Mouse (Mus musculus) monocyte, adult 2 months (primary cell): ENCODE data around the gene Cbx7.
"Not testable (repeated sequence)": the region's sequence is repeated elsewhere in the genome, so short reads cannot be mapped to it uniquely, and the experiment has no call there.

Source experiments
- DNase-seq, 2 experiments: peaks; one replicate each; pipeline ENCODE4 v3.0.0; 2022; ENCODE audit warnings: low spot score in 2 of 2, low read depth in 1 of 2

Cbx7 gene

DNA sequence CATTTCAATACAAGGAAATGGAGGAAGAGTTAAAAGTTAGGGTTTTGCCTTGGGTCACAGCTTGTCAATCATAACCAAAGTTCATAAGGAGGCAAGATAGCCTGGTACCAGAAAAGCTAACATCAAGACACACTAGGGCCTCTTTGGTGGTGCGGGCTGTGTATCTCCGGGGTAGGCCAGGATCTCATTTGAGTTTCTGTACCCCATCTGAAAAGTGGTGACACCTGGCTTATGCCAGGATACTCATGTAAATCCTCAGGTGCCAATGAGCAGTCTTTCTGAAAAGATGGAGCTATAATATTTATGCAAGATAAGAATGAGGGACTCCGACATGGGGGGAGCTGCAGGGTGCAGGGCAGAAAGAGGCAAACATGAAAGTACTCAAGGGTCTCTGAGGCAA lies 42.6 kb downstream of the Cbx7 start:
- DNase-seq = no peak

GRCm38 (mm10) chr15:79927637-79928122 lies 43.2 kb downstream of the Cbx7 start:
- peak; percentile 56 to 80 for DNase-seq

DNA sequence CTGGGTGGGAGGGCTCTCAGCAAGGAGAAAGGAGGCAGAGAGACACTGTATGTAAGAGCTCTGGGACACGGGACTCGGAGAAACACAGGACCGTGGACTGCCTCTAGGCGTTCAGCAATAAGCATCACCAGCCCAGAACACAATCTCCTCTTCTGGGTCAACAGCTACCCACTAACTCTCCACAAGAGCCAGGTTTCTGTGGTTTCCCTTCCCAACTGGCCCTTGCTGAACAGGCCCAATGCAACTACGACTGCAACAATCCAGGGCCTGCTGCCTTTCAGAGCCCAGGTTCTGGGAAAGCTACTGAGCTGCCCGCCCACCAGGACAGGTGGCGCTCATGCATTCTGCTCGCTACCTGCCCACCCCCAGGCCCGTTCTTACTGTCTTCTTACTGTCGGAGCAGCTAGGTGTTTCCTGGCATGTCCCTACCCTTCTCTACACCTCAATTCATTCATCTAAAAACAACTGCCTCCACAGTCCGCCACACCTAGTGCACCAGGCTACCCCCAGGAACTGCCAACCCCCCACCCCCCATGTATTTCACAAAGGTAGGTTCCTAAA lies 44.0 kb downstream of the Cbx7 start:
- no peak for DNase-seq

DNA sequence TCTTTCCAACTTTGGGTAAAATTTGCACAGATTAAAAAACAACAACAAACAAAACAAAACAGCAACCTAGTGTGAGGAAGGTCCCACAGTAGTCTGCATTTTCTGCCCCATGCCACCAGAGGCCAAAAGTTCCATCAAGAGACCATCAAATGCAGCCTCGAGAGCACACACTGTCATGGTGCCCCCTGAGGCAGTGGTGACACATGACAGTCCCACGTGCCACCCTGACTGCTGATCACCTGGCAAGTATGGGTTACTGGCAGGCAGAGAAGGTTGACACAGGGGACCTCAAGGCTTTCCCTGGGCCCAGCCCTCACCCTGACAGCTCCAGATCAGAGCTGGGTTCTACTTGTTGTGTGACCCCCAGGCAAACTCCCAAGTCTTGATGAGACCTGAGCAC lies 51.1 kb downstream of the Cbx7 start:
- no peak for DNase-seq

DNA sequence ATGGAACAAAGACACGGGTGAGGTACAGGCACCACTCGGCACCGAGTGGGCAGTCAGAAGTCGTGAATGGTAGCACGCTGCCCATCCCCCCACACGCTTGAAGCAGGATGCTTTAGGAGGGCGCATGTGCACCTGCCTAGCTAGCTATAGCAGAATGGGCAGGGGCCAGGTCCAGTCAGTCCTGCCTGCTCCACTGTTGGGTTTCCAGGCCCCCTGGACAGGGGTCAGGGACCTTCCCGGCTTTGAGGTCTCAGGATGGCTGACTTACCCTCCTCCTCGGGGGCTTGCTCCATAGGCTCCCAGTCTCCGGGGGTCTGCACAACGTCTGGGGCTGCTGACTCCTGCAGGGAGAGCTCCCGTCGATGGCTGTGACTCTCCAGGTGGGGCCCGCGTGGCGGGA lies 52.4 kb downstream of the Cbx7 start:
- no peak for DNase-seq

DNA sequence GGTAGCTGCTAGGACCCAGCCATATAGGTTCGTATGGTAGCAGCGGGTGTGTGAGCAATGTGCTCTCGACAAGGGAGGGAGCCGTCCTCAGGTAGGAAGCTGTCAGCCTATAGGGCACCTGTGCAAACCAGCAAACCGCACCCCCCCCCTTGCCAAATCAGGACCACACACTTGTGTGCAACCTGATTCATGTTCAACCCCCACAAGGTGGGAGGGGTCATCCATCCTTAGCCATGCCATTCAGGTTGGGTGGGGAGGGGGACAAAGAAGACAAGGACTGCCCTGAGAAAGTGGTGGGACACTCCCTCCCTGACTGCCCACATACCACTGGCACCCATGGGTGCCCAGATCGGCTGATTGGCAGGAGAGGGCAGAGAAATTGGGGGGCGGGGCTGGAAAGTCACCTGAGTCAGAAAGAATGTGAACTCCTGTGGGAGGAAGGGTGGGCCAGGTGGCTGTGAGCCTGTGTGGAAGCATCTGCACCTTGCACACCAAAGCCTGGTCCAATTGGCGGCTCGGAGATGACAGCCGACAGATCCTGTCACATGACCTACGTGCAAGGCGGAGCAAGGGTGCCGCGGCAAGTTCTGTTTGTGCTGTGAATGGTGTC lies 53.7 kb downstream of the Cbx7 start:
- no peak for DNase-seq

- DNase-seq = no peak
Measured at GRCm38 (mm10) chr15:79916150-79916549, 54.8 kb downstream of the Cbx7 start.

GRCm38 (mm10) chr15:79914357-79914756 lies 56.6 kb downstream of the Cbx7 start:
- no peak for DNase-seq

DNA sequence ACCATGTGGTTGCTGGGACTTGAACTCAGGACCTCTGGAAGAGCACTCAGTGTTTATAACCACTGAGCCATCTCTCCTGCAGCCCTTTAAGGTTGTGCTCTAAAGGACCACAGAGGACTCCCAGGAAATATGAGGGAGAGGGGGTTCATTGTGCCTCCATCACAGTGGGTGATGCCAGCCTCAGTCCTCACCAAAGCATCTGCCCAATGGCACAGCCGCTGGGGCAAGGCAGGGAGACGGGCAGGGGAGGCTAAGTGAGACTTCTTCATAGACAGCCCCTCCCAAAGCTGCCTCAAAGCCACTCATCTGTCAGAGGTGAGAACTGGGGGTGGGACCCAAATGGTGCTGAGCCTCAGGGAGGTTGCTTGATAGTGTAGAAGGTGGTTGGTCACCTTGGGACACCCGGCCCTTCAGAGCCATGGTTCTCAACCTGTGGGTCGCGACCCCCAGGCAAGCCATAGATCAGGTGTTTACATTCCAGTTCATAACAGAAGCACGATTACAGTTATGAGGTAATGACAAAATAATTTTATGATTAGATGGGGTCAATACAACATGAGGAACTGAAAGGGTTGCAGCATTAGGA lies 57.1 kb downstream of the Cbx7 start:
- no peak for DNase-seq

DNA sequence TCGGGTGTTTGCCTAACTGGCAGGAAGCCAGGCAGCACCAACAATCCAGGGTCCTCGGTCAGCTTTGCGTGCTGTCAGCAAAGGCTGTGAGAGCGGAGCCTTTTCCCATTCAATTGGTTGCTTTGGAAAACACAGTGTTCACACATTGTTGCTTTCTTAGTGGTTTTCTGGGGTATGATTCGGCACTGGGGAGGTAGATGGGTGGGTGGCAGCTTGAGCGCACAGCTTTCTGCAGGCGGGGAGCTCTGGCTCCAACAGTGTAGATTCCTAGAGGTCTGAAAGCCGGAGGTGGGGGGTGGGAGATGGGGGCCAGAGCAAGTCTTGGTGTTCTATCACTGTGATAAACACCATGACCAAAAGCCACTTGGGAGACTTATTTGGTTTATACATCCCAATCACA lies 59.6 kb downstream of the Cbx7 start:
- DNase-seq = no peak

DNA sequence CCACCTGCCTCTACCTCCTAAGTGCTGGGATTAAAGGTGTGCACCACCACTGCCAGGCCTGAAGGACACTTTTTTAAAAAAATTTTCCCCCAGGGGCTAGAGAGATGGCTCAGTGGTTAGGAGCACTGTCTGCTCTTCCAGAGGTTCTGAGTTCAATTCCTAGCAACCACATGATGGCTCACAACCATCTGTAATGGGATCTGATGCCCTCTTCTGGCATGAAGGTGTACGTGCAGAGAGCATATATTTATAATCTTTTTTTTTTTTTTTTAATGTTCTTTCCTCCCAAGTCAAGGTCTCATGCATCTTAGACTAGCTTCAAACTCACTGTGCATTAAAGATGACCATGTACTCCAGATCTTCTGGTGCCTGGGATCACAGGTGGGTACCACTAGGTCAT lies 60.1 kb downstream of the Cbx7 start:
- DNase-seq = not testable (repeated sequence)

DNA sequence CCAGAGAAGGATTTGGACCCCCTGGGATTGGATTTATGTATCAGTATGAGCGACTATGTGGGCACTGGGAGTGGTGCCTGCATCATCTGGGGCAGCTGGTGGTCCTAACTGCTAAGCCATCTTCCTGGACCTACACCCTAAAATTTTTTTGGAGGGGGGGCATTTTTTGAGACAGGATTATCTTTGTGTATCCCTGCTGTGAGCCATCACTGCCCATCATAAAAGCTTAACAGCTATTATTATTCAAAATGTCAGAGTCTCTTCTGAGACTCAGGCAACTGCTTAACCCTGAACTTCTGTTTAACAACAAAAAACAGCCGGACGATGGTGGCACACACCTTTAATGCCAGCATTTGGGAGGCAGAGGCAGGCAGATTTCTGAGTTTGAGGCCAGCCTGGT lies 61.9 kb downstream of the Cbx7 start:
- DNase-seq = not testable (repeated sequence)

GRCm38 (mm10) chr15:79906855-79907254 lies 64.1 kb downstream of the Cbx7 start:
- DNase-seq = no peak

GRCm38 (mm10) chr15:79905211-79905610 lies 65.7 kb downstream of the Cbx7 start:
- DNase-seq = no peak

DNA sequence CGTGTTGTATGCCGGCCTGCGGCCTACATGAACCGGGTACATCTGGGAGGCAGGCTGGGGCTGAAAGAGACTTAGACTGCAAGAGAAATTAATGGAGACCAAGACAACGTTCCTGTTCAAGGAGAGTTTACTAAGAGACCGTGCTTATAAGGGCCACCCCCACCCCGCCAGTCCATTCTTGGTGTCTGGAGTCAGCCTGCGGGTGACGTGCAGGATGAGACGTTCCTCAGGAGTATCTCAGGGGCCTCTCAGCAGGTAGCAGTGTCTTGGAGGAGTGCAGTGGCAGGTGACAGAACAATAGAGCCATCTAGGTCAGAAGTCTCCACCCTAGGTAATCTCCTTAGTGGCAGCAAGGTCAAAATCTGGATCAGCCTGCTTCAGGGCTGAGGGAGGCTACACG lies 66.2 kb downstream of the Cbx7 start:
- not testable (repeated sequence) for DNase-seq

DNA sequence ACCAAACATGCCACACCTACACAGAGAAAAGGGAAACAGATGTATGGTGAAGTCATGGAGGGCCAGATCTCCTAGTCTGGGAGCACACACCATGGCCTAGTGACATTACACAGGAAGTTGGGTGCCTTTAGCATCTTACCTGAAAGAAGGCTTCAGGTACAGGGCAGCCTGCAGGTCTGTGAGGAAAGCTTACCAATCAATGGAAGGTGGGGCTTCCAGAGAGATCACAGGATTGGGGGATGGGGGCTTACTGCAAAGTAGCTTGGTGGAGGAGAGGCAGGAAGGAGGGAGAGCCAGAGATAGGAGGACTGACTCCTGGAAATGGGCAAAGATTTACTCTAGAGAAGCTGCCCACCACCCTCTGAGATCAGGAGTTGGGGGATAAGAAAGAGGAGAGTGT lies 67.0 kb downstream of the Cbx7 start:
- no peak for DNase-seq

GRCm38 (mm10) chr15:79903081-79903480 lies 67.8 kb downstream of the Cbx7 start:
- not testable (repeated sequence) for DNase-seq

GRCm38 (mm10) chr15:79901399-79901798 lies 69.5 kb downstream of the Cbx7 start:
- DNase-seq = no peak

DNA sequence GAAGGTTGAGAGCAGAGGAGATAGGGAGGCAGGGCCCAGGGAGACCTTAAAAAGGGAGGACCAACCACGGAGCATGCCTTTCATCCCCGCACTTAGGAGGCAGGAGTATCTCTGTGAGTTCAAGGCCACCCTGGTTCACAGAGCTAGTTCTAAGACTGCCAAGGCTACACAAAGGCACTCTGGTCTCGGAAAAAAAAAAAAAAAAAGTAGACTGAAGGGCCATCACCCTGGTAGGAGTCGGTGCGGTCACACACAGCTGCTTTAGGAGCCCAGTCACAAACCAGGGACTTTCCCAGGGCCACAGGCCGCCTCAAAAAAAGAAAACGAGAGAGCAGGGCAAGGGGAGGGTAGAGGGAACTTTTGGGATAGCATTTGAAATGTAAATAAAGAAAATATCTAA lies 70.2 kb downstream of the Cbx7 start:
- no peak for DNase-seq

- no peak for DNase-seq
Measured at GRCm38 (mm10) chr15:79899828-79900510, 71.0 kb downstream of the Cbx7 start.

- no peak for DNase-seq
Measured at GRCm38 (mm10) chr15:79898988-79899387, 71.9 kb downstream of the Cbx7 start.

DNA sequence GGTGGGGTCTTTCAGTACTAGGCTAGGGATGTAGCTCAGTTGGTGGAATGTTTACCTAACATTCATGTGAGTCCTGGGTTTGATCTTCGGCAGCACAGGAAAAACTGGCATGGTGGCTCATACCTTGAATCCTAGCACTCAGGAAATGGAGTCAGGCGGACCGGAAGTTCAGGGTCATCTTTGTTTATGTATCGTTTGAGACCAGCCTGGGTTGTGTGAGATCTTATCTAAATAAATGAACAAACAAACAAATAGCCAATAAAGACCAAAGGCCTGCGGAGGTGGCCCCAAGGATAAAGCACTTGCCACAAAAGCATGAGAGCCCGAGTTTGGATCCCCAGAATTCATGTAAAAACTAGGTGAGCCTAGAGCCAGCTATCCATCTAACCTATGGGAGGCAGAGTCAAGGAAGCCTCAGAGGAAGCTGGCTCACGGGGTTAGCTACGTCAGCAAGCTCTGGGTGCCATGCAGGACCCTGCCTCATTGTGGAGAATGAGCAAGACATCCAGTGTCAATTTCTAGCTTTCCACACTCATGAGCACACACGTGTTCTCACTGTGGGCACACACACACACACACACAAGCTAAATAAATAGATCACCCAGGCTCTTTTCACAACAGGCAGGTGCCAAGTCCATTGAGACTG lies 74.7 kb downstream of the Cbx7 start:
- DNase-seq = no peak
